Mouse (Mus musculus) hindlimb bud, embryonic 11.5 days (tissue): Measurements from ENCODE around the gene Trmt11.
A peak's percentile ranks its signal among the peaks of the same experiment; 100 is the strongest.
"Not testable (repeated sequence)": the region's sequence is repeated elsewhere in the genome, so short reads cannot be mapped to it uniquely, and the experiment has no call there.

Experiments
- DNase-seq: peaks from one replicate; pipeline ENCODE4 v3.0.0-alpha.2; 2012; ENCODE audit warnings: low read depth, low spot score; ENCODE audit errors: extremely low spot score

Trmt11 gene

DNA sequence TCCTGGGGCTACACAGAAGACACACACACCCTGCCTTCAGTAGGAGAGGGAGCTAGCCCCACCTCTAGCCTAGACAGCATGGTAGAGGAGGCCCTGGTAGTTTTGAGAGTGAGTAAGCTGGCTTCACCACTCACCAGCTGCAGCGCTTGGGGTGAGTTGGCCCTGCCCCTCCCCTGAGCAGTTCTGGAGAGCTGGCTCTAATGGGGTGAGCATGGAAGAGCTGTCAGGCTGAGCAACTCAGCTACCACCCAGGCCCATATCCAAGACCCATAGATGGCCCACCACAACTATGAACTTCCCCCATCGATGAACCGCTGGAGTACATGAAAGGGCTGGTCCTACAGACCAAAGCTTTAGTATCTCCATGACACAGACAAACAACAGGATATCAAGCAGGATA lies 35.9 kb downstream of the Trmt11 start:
- DNase-seq = no peak

DNA sequence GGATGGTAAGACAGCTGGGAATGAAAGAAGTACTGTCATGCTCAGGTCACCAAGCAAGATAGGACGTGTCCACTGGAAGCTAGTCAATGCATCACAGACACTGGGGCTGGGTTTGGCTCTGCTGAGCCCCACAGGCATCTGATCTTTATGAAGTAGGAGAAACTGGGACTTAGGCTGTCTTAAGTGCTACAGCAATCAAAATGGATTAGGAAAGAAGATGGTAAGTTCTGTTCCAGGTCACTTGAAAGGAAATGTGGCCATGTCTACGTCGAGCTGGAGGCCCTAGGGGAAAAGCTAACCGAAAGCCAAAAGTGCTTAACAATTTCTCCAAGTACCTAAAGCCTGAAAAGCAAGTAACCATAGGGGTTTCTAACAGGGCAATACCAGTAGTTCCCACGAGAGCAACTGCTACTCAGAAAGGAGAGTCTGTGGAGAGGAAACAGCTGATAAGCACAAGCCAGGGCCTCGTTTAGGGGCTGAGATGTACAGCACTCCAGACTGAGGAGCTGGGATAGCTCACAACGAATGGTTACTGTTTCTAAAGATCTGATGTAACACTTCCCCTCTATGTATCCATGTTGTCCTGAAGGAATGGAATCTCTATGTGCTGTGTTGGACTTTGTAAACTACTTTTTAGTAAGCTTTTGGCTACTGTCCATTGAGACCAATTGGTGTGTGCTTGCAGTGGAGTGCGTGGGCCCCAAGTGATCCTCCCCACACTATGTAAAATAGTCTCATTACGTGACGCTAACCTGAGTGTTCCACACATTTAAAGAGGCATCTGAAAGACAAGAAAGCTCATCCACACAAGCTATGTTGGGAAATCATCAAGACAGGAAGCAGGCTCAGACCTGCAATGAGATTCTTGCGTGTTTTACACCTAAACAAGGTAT lies 44.6 kb downstream of the Trmt11 start:
- DNase-seq = no peak

DNA sequence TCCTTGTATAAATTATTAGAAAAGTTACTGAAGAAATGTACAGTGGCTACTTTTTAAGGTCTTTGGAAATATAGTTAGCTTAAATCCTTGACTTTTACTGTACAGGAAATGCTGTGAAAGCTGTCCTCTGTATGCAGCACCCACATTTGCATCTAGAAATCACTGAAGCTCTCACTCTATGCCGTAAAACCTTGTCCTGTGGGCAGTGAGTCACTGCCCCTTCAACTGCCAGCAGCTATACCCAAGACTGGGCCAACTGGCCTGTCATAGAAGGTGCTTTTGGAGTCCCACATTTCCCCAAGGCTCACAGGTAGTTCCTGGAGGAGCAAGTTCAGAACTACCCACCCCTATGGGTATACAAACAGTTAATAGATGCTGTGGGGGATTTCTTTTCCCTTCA lies 48.2 kb downstream of the Trmt11 start:
- no peak for DNase-seq

DNA sequence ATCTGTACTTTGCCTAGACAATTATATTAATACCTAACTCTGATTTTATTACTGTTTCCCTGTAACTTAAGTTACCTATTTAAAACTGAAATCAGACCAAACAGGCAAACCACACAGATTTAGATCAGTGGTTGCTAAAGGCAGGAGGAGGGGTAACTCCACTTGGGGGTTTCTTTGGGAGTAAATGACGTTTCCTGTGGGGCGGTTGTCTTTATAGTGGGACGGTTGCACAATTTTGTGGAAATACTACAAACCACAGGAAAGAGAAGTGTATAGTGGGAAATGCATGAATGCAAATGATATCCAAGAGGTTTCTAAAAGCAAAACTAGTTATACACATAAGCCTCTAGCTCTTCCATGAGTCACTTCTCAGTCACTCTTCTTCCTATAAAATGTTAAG lies 50.6 kb downstream of the Trmt11 start:
- no peak for DNase-seq

DNA sequence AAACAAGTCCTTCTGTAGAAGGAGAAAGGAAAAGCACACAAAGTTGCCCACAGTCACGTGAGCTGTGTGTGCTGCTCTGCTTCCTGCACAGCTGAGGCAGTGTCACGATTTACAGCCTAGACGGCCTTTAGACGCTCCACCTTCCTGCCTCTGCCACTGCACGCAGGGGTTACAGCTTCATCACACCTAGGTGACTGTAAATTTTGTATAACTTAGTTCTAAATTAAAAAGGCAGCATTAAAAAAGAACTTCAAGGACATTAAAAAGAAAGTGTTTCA lies 62.1 kb downstream of the Trmt11 start:
- DNase-seq = no peak

DNA sequence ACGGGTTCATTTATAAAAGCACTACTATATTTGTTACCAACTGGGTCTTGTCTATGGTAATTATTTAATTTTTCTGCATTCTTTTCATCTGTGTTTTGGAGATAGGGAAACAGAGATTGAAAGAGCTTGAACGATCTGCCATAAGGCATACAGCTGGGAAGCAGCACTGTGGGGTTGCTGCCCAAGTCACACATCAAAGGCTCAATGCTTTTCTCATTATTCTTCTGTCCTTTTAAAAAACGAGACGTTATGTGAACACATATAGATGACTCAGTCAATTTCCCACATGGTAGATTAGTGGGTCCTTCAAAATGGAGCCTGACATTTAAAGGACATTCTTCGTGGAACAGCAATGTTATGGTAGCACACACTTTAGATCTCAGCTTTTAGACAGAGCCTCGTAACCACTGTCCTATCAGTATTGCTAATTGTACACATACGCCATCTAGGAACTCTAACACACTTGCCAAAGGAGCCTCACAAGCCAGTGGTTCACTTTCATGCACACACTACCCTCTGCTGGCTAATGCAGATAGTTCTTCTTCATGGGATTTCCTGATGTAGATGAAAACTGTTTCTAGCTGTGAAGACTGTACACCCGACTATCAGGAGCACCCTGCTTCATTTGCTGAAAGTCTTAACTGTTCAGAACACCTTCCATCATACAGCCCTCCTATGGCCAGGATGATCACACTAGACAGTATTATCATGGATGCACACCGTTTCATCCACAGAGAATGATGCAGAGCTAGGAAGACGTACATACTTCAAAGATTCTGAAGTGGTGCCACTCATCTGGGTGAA lies 62.6 kb downstream of the Trmt11 start:
- DNase-seq = peak; percentile 10

DNA sequence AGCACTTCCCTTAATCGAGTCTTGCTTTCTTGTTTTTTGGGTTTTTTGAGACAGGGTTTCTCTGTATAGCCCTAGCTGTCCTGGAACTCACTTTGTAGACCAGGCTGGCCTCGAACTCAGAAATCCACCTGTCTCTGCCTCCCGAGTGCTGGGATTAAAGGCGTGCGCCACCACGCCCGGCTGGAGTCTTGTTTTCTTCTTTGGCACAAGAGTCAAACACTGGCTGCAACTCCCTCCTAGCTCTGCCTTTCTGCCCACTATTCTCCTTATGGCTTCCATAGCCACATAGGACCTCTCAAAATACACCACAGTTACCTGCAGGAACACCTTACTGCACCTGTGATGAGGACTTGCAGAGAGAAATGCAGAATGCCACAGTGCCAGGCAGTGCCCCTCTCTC lies 64.6 kb downstream of the Trmt11 start:
- not testable (repeated sequence) for DNase-seq

DNA sequence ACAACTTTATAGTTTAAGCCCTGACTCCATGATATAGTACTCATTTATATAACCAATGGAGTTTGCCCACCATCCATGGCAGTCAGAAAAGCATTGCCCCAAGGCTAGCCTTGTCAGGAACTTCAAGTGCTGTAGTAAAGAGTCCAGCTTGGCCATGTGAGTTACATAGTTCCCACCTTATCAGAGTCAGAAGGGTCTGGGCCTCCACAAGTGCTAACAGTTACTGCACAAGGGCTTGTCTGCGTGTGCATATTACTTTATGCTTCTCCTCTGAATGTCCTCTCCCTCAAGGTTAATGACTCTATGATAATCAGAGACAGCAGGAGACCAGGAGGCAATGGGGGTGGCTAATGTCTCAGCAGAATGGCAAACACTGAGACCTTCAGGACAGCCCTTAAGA lies 73.4 kb downstream of the Trmt11 start:
- DNase-seq = no peak

DNA sequence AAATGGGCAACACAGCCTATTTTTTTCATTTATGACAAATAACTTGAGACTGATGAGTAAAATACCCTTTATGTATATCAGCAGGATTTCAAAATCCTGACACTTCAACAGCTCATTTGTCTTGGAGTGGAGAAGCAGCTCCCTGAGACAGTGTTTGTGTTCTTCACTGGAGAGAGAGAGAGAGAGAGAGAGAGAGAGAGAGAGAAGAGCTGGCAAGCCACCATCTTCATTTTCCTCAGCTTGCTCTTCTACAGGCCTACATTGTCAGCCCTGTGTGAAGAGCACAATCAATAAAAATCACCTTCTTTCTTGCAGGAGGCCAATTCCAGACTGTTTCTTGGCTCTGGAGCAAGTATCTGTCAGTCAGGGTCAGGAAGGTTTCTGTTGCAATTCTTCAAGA lies 78.8 kb downstream of the Trmt11 start:
- no peak for DNase-seq

DNA sequence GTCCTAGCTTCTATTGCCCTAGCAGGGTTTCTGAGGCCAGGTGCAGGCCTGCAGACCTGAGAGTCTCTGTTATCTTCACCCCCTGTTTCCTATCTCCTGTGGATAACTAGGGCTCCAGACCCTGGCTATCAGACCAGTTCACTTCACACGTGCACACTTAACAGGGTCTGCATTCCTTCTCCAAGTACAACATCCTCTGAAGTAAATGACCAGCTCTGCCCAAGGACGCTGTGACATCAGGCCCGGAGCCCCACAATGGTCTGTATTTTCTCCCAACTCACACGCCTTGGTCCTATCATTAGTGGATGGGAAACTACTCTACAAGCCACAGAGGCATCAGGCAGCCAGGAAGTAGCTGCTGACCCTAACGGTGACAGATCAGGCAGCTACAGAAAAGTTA lies 81.4 kb downstream of the Trmt11 start:
- no peak for DNase-seq

DNA sequence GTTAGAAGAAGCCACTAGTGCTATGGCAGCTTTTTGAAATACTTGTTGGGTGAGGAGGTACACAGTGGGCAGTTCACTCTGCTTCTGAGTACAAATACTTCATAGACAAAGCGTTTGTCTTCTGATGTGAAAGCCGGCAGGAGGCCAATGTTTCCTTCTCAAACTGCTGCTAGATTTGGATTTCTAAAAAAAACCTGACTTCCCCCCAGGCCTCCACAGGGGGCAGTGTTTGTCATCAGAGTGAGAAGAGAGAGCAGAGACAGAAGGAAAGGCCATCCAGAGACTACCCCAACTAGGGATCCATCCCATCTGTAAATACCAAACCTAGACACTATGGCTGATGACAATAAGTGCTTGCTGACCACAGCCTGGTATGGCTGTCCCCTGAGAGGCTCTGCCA lies 83.3 kb downstream of the Trmt11 start:
- no peak for DNase-seq

DNA sequence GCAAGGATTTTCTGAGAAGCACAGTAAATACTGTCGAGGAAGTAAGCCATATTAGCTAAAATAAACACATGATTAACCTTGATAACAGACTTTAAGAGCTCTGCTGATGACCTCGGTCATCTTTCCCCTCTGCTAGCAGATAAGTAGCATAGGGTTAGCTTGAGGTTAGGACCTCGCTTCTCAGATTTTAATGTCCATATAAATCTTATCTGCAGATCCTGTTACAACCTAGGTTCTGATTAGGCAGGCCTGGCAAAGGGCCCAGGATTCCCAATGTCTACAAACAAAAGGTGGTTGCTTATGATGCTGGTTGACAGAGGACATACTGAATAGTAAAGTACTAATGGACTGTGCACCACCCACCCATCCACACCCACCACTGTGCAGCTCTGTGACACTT lies 83.8 kb downstream of the Trmt11 start:
- no peak for DNase-seq

DNA sequence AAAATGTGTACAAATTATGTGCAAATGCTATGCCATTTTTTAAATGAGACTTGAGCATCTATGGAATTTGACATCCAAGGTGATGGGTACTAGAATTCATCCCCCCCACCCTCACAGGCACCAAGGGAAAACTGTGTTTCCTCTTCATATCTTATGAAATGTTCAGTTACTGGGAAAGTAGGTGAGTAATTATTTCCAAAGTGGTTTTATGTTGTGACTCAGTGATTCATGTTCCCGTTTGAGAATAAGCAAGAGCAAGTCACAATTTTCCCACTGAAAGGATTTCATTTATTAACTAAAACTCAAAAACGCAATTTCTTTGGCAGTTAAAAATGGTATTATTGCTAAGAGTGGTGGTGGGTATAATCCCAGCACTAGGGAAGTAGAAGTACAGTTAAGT lies 95.8 kb downstream of the Trmt11 start:
- DNase-seq = no peak

DNA sequence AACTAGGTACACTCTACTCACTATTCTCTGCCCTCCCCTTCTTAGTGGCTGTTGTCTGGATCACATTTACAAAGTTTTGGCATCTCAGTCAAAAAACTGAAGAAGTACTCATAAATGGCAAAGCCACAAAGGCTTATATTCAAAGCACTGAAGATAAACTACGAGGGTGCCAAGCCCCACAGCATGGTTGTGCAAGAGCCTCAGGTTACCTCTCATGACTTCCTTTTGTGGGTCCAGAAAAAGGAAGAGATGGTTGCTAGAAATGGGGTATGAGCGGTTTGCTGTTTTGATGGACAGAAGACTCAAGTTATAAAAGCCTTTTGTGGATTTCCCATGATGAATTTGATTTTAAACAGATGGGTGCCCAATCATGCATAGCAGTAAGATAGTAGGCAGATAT lies 97.4 kb downstream of the Trmt11 start:
- DNase-seq = no peak

DNA sequence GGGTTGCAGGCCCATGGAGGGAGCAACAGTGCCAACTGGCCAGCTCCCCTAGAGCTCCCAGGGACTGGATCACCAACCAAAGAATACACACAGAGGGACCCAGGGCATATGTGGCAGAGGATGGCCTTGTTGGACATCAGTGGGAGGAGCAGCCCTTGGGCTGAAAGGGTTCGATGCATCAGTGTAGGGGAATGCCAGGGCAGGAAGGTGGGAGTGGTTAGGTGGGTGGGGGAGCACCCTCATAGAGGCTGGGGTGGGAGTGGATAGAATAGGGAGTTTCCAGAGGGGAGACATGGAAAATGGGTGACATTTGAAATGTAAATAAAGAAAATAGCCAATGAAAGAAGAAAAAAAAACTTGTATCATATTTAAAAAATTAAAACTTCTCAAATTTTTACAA lies 97.8 kb downstream of the Trmt11 start:
- DNase-seq = no peak

DNA sequence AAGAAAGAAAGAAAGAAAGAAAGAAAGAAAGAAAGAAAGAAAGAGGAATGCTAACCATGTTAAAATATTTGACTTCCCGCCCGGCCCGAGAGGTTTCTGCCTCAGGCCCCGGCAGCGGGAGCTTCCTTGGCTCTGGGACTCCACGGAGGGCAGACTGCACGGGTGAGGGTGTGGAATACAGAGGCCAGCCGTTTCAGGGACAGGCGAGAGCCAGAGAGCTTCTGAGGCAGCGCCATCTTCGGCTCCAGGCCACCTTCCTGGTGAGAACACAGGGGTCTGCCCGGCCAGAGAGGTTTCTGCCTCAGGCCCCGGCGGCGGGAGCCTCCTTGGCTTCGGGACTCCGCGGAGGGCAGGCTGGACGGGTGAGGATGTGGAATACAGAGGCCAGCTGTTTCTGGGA lies 102.3 kb downstream of the Trmt11 start:
- not testable (repeated sequence) for DNase-seq
